Mouse (Mus musculus): ENCODE measurements around the gene Ccpg1os. TPM values are rescaled to one million over a fixed set of nuclear protein-coding genes. Genes with fewer than 3 reads are reported as not detected.

Ccpg1os gene
- polyA plus RNA-seq, 1 experiment from 2014 or later, result 21.2 TPM

GRCm38 (mm10) chr9:73012629-73013028 lies 27.4 kb upstream of the Ccpg1os start:
- 89% methylated on average over 4 of the region's 4 CpGs for WGBS
- DNase-seq (ENCODE audit: low spot score), result no peak
- peaks cover 66% of the 10 kb centered on the region for H3K36me3 ChIP-seq (ENCODE audit: control insufficient read depth, insufficient read depth, low read length)

GRCm38 (mm10) chr9:73008384-73008783 lies 23.2 kb upstream of the Ccpg1os start:
- Histone ChIP-seq H3K27ac (replicated peaks; ENCODE audit: low read depth, low read length) (no peak overlapping the region), H3K4me3 (ENCODE audit: low read depth, low read length) (no peak overlapping the region), H3K9ac (ENCODE audit: low read depth, low read length) (no peak overlapping the region), H3K27me3 (replicated peaks; ENCODE audit: control insufficient read depth, insufficient read depth, low read length) (no peaks in the 10 kb centered on the region), H3K4me1 (ENCODE audit: control insufficient read depth, insufficient read depth, low read length) (no peaks in the 10 kb centered on the region), H3K9me3 (ENCODE audit: control insufficient read depth, low read length) (no peaks in the 10 kb centered on the region), H3K4me2 (ENCODE audit: low read depth, low read length) (no peak overlapping the region), H3K36me3 (ENCODE audit: control insufficient read depth, insufficient read depth, low read length) (peaks cover 44% of the 10 kb centered on the region)
- 73% methylated on average over 3 of the region's 3 CpGs for WGBS
- no peak for DNase-seq (ENCODE audit: low spot score)
- no peak for ATAC-seq (ENCODE audit: low read depth)

More at GRCm38 (mm10) chr9:73012629-73013028, 27.4 kb upstream of the Ccpg1os start:
- H3K4me2 ChIP-seq (ENCODE audit: low read depth, low read length), result no peak overlapping the region
- no peak overlapping the region for H3K4me3 ChIP-seq (ENCODE audit: low read depth, low read length)
- H3K27ac ChIP-seq (replicated peaks; ENCODE audit: low read depth, low read length), result no peak overlapping the region
- H3K4me1 ChIP-seq (ENCODE audit: control insufficient read depth, insufficient read depth, low read length), result no peaks in the 10 kb centered on the region
- ATAC-seq (ENCODE audit: low read depth), result no peak
- no peaks in the 10 kb centered on the region for H3K9me3 ChIP-seq (ENCODE audit: control insufficient read depth, low read length)
- no peak overlapping the region for H3K9ac ChIP-seq (ENCODE audit: low read depth, low read length)
- no peaks in the 10 kb centered on the region for H3K27me3 ChIP-seq (replicated peaks; ENCODE audit: control insufficient read depth, insufficient read depth, low read length)

GRCm38 (mm10) chr9:73006175-73006574 lies 21.0 kb upstream of the Ccpg1os start:
- Histone ChIP-seq H3K9me3 (ENCODE audit: control insufficient read depth, low read length) (no peaks in the 10 kb centered on the region), H3K4me1 (ENCODE audit: control insufficient read depth, insufficient read depth, low read length) (no peaks in the 10 kb centered on the region), H3K27ac (replicated peaks; ENCODE audit: low read depth, low read length) (no peak overlapping the region), H3K27me3 (replicated peaks; ENCODE audit: control insufficient read depth, insufficient read depth, low read length) (no peaks in the 10 kb centered on the region), H3K36me3 (ENCODE audit: control insufficient read depth, insufficient read depth, low read length) (peaks cover 36% of the 10 kb centered on the region), H3K9ac (ENCODE audit: low read depth, low read length) (no peak overlapping the region), H3K4me2 (ENCODE audit: low read depth, low read length) (no peak overlapping the region), H3K4me3 (ENCODE audit: low read depth, low read length) (no peak overlapping the region)
- 95% methylated on average over 3 of the region's 3 CpGs for WGBS
- no peak for ATAC-seq (ENCODE audit: low read depth)
- no peak for DNase-seq (ENCODE audit: low spot score)

- Histone ChIP-seq H3K4me3 (ENCODE audit: low read depth, low read length) (no peak overlapping the region), H3K36me3 (ENCODE audit: control insufficient read depth, insufficient read depth, low read length) (peaks cover 29% of the 10 kb centered on the region), H3K27ac (replicated peaks; ENCODE audit: low read depth, low read length) (no peak overlapping the region), H3K9ac (ENCODE audit: low read depth, low read length) (no peak overlapping the region), H3K4me1 (ENCODE audit: control insufficient read depth, insufficient read depth, low read length) (no peaks in the 10 kb centered on the region), H3K4me2 (ENCODE audit: low read depth, low read length) (no peak overlapping the region), H3K27me3 (replicated peaks; ENCODE audit: control insufficient read depth, insufficient read depth, low read length) (no peaks in the 10 kb centered on the region), H3K9me3 (ENCODE audit: control insufficient read depth, low read length) (no peaks in the 10 kb centered on the region)
- 82% methylated on average over 6 of the region's 6 CpGs for WGBS
- no peak for DNase-seq (ENCODE audit: low spot score)
- ATAC-seq (ENCODE audit: low read depth), result no peak
Measured at GRCm38 (mm10) chr9:73005106-73005505, 19.9 kb upstream of the Ccpg1os start.

- 82% methylated on average over 8 of the region's 8 CpGs for WGBS
Measured at GRCm38 (mm10) chr9:73004076-73004475, 18.9 kb upstream of the Ccpg1os start.

GRCm38 (mm10) chr9:73002177-73002576 lies 17.0 kb upstream of the Ccpg1os start:
- Histone ChIP-seq H3K9ac (ENCODE audit: low read depth, low read length) (no peak overlapping the region), H3K27me3 (replicated peaks; ENCODE audit: control insufficient read depth, insufficient read depth, low read length) (no peaks in the 10 kb centered on the region), H3K27ac (replicated peaks; ENCODE audit: low read depth, low read length) (no peak overlapping the region), H3K36me3 (ENCODE audit: control insufficient read depth, insufficient read depth, low read length) (peaks cover 29% of the 10 kb centered on the region), H3K9me3 (ENCODE audit: control insufficient read depth, low read length) (no peaks in the 10 kb centered on the region), H3K4me2 (ENCODE audit: low read depth, low read length) (no peak overlapping the region), H3K4me3 (ENCODE audit: low read depth, low read length) (no peak overlapping the region), H3K4me1 (ENCODE audit: control insufficient read depth, insufficient read depth, low read length) (no peaks in the 10 kb centered on the region)
- no peak for DNase-seq (ENCODE audit: low spot score)
- 73% methylated on average over 3 of the region's 3 CpGs for WGBS
- no peak for ATAC-seq (ENCODE audit: low read depth)

More at GRCm38 (mm10) chr9:73004076-73004475, 18.9 kb upstream of the Ccpg1os start:
- Histone ChIP-seq H3K4me2 (ENCODE audit: low read depth, low read length) (no peak overlapping the region), H3K4me1 (ENCODE audit: control insufficient read depth, insufficient read depth, low read length) (no peaks in the 10 kb centered on the region), H3K36me3 (ENCODE audit: control insufficient read depth, insufficient read depth, low read length) (peaks cover 29% of the 10 kb centered on the region), H3K9me3 (ENCODE audit: control insufficient read depth, low read length) (no peaks in the 10 kb centered on the region), H3K27me3 (replicated peaks; ENCODE audit: control insufficient read depth, insufficient read depth, low read length) (no peaks in the 10 kb centered on the region), H3K4me3 (ENCODE audit: low read depth, low read length) (no peak overlapping the region), H3K27ac (replicated peaks; ENCODE audit: low read depth, low read length) (no peak overlapping the region), H3K9ac (ENCODE audit: low read depth, low read length) (no peak overlapping the region)
- ATAC-seq (ENCODE audit: low read depth), result no peak
- no peak for DNase-seq (ENCODE audit: low spot score)

- H3K27ac ChIP-seq (replicated peaks; ENCODE audit: low read depth, low read length), result no peak overlapping the region
- no peak overlapping the region for H3K4me3 ChIP-seq (ENCODE audit: low read depth, low read length)
- 88% methylated on average over 13 of the region's 13 CpGs for WGBS
- no peak for DNase-seq (ENCODE audit: low spot score)
- H3K9me3 ChIP-seq (ENCODE audit: control insufficient read depth, low read length), result no peaks in the 10 kb centered on the region
- peaks cover 28% of the 10 kb centered on the region for H3K36me3 ChIP-seq (ENCODE audit: control insufficient read depth, insufficient read depth, low read length)
- no peak overlapping the region for H3K4me2 ChIP-seq (ENCODE audit: low read depth, low read length)
- no peak for ATAC-seq (ENCODE audit: low read depth)
- H3K27me3 ChIP-seq (replicated peaks; ENCODE audit: control insufficient read depth, insufficient read depth, low read length), result no peaks in the 10 kb centered on the region
- no peaks in the 10 kb centered on the region for H3K4me1 ChIP-seq (ENCODE audit: control insufficient read depth, insufficient read depth, low read length)
- no peak overlapping the region for H3K9ac ChIP-seq (ENCODE audit: low read depth, low read length)
Measured at GRCm38 (mm10) chr9:73001314-73002011, 16.3 kb upstream of the Ccpg1os start.

- H3K36me3 ChIP-seq (ENCODE audit: control insufficient read depth, insufficient read depth, low read length), result peaks cover 19% of the 10 kb centered on the region; the same call in 1 of the 2 replicates
- H3K27me3 ChIP-seq (replicated peaks; ENCODE audit: control insufficient read depth, insufficient read depth, low read length), result no peaks in the 10 kb centered on the region
- no peaks in the 10 kb centered on the region for H3K4me1 ChIP-seq (ENCODE audit: control insufficient read depth, insufficient read depth, low read length)
- DNase-seq (ENCODE audit: low spot score) (no peak), ATAC-seq (ENCODE audit: low read depth) (no peak)
- no peaks in the 10 kb centered on the region for H3K9me3 ChIP-seq (ENCODE audit: control insufficient read depth, low read length)
- no peak overlapping the region for H3K4me2 ChIP-seq (ENCODE audit: low read depth, low read length)
- no peak overlapping the region for H3K4me3 ChIP-seq (ENCODE audit: low read depth, low read length)
- 66% methylated on average over 2 of the region's 2 CpGs for WGBS
- no peak overlapping the region for H3K9ac ChIP-seq (ENCODE audit: low read depth, low read length)
- H3K27ac ChIP-seq (replicated peaks; ENCODE audit: low read depth, low read length), result no peak overlapping the region
Measured at GRCm38 (mm10) chr9:73000487-73000886, 15.3 kb upstream of the Ccpg1os start.

GRCm38 (mm10) chr9:72996806-72997205 lies 11.6 kb upstream of the Ccpg1os start:
- Histone ChIP-seq H3K36me3 (ENCODE audit: control insufficient read depth, insufficient read depth, low read length) (0 out of 2 replicates have a peak, but pooled peaks cover 6% of the 10 kb centered on the region), H3K4me1 (ENCODE audit: control insufficient read depth, insufficient read depth, low read length) (no peaks in the 10 kb centered on the region), H3K27me3 (replicated peaks; ENCODE audit: control insufficient read depth, insufficient read depth, low read length) (no peaks in the 10 kb centered on the region), H3K9ac (ENCODE audit: low read depth, low read length) (no peak overlapping the region), H3K27ac (replicated peaks; ENCODE audit: low read depth, low read length) (no peak overlapping the region), H3K4me2 (ENCODE audit: low read depth, low read length) (no peak overlapping the region), H3K4me3 (ENCODE audit: low read depth, low read length) (no peak overlapping the region), H3K9me3 (ENCODE audit: control insufficient read depth, low read length) (no peaks in the 10 kb centered on the region)
- ATAC-seq (ENCODE audit: low read depth), result no peak
- 62% methylated on average over 7 of the region's 7 CpGs for WGBS
- no peak for DNase-seq (ENCODE audit: low spot score)

Measured in embryonic facial prominence, embryonic 14.5 days (tissue).